Mouse (Mus musculus) heart, postnatal 0 days (tissue): ENCODE data around the gene Lrrc32. TPM values are rescaled to one million over a fixed set of nuclear protein-coding genes. Genes with fewer than 3 reads are reported as not detected.

ENCODE experiments used
- ATAC-seq: fragments of 200-750 bp; cut with Nextera tagmentation; 2 replicates; pipeline ENCODE4 v1.8.0; 2017; ENCODE audit warnings: low read depth, moderate number of reproducible peaks, moderate library complexity; ENCODE audit not compliant: insufficient read depth
- DNase-seq: peaks from one replicate; pipeline ENCODE4 v3.0.0-alpha.2; 2016; ENCODE audit warnings: low spot score
- H3K27ac ChIP-seq: fragments of 300-500 bp; sonication (generic); 2 replicates; pipeline ENCODE4 v1.5.1; 2014; ENCODE audit warnings: low read depth, mild to moderate bottlenecking
- H3K27me3 ChIP-seq: fragments of 300-500 bp; sonication (generic); 2 replicates; pipeline ENCODE4 v1.6.1; 2014; ENCODE audit warnings: low read length, mixed read lengths; ENCODE audit not compliant: control insufficient read depth, insufficient read depth
- H3K36me3 ChIP-seq: fragments of 300-500 bp; sonication (generic); replicated peaks from 2 replicates; pipeline ENCODE4 v1.6.1; 2014; ENCODE audit warnings: low read length, mixed read lengths; ENCODE audit not compliant: control insufficient read depth, insufficient read depth
- H3K4me1 ChIP-seq: fragments of 300-500 bp; sonication (generic); 2 replicates; pipeline ENCODE4 v1.6.1; 2014; ENCODE audit warnings: antibody characterized with exemption; ENCODE audit not compliant: control insufficient read depth, insufficient read depth
- H3K4me2 ChIP-seq: fragments of 300-500 bp; sonication (generic); 2 replicates; pipeline ENCODE4 v1.6.1; 2014; ENCODE audit warnings: low read depth, mild to moderate bottlenecking, low read length, moderate library complexity
- H3K4me3 ChIP-seq: fragments of 300-500 bp; sonication (generic); 2 replicates; pipeline ENCODE4 v1.5.1; 2014; ENCODE audit warnings: low read depth, low read length
- H3K9ac ChIP-seq: fragments of 300-500 bp; sonication (generic); replicated peaks from 2 replicates; pipeline ENCODE4 v1.6.1; 2014; ENCODE audit warnings: low read depth, low read length, mixed read lengths
- H3K9me3 ChIP-seq: fragments of 300-500 bp; sonication (generic); replicated peaks from 2 replicates; pipeline ENCODE4 v1.6.1; 2016; ENCODE audit warnings: low read length; ENCODE audit not compliant: control insufficient read depth
- CTCF ChIP-seq: IDR thresholded peaks from 2 replicates; pipeline ENCODE4 v1.5.1; 2016; ENCODE audit warnings: antibody characterized with exemption, control low read depth, low read depth
- EP300 ChIP-seq: IDR thresholded peaks from 2 replicates; pipeline ENCODE4 v1.6.1; 2016; ENCODE audit warnings: antibody characterized with exemption, low read depth
- WGBS: fragments of 180-500 bp; shearing (Covaris S2); extraction: QIAGEN DNeasy Blood & Tissue Kit; methylation state at CpG from one replicate; pipeline ENCODE4 v1.1.7; 2014; 5-methylcytosine and 5-hydroxymethylcytosine counted together
- polyA plus RNA-seq: library from polyadenylated mRNA; unstranded; fragments of >200 nt; fragmentation: Nextera tagmentation; extraction: Ambion mirVana; gene quantifications from 2 replicates; pipeline ENCODE4 v1.2.1, GENCODE M21; 2015
- total RNA-seq: library from RNA; depleted of rRNA; stranded (reverse); fragments of >200 nt; gene quantifications from 2 replicates; pipeline ENCODE4 v1.2.3, GENCODE M21; 2014; ENCODE audit warnings: low replicate concordance

The Lrrc32 gene
- total and polyA plus RNA-seq, 2 experiments from 2014 or later: 5.7 to 10.3 TPM

- TF ChIP-seq EP300 (no peak), CTCF (no peak)
Measured at GRCm38 (mm10) chr7:98483268-98483607, 5.8 kb upstream of the Lrrc32 start.

GRCm38 (mm10) chr7:98484878-98485277 is 4.2 kb upstream of the Lrrc32 start:
- Histone ChIP-seq H3K27ac (no peak overlapping the region), H3K4me3 (no peak overlapping the region), H3K9me3 (no peaks in the 10 kb centered on the region), H3K36me3 (no peaks in the 10 kb centered on the region), H3K4me2 (no peak overlapping the region), H3K9ac (no peak overlapping the region), H3K27me3 (peaks cover 6% of the 10 kb centered on the region; the same call in 1 of the 2 replicates), H3K4me1 (peaks cover 10% of the 10 kb centered on the region; the same call in 1 of the 2 replicates)
- WGBS: 81% methylated on average over 3 of the region's 3 CpGs
- DNase-seq (no peak), ATAC-seq (no peak)
- TF ChIP-seq CTCF (no peak), EP300 (no peak)

More at GRCm38 (mm10) chr7:98483268-98483607, 5.8 kb upstream of the Lrrc32 start:
- H3K9me3 ChIP-seq: no peaks in the 10 kb centered on the region
- peak overlapping the region; percentile 40 for H3K9ac ChIP-seq
- 39% methylated on average over 8 of the region's 8 CpGs for WGBS
- H3K4me1 ChIP-seq: peaks cover 10% of the 10 kb centered on the region; the same call in 1 of the 2 replicates
- peak overlapping the region; percentile 25; the same call in 1 of the 2 replicates for H3K4me2 ChIP-seq
- no peaks in the 10 kb centered on the region for H3K36me3 ChIP-seq
- ATAC-seq (no peak), DNase-seq (no peak)
- H3K27ac ChIP-seq: peak overlapping the region; percentile 79
- H3K27me3 ChIP-seq: peaks cover 5% of the 10 kb centered on the region; the same call in 1 of the 2 replicates
- no peak overlapping the region for H3K4me3 ChIP-seq

- no peak for ATAC-seq
- Histone ChIP-seq H3K9me3 (no peaks in the 10 kb centered on the region), H3K36me3 (no peaks in the 10 kb centered on the region), H3K4me3 (no peak overlapping the region), H3K27ac (peak overlapping the region; percentile 30), H3K4me1 (peaks cover 10% of the 10 kb centered on the region; the same call in 1 of the 2 replicates), H3K4me2 (no peak overlapping the region), H3K27me3 (peaks cover 6% of the 10 kb centered on the region; the same call in 1 of the 2 replicates), H3K9ac (no peak overlapping the region)
- TF ChIP-seq EP300 (no peak), CTCF (no peak)
- no peak for DNase-seq
- 46% methylated on average over 4 of the region's 4 CpGs for WGBS
Measured at GRCm38 (mm10) chr7:98485508-98485907, 3.6 kb upstream of the Lrrc32 start.

- DNase-seq: no peak
- TF ChIP-seq CTCF (no peak), EP300 (no peak)
Measured at GRCm38 (mm10) chr7:98486471-98486917, 2.6 kb upstream of the Lrrc32 start.

GRCm38 (mm10) chr7:98487202-98487980 is 1.7 kb upstream of the Lrrc32 start:
- TF ChIP-seq CTCF (no peak), EP300 (no peak)

More at GRCm38 (mm10) chr7:98486471-98486917, 2.6 kb upstream of the Lrrc32 start:
- Histone ChIP-seq H3K4me3 (no peak overlapping the region), H3K27ac (no peak overlapping the region), H3K9me3 (no peaks in the 10 kb centered on the region), H3K27me3 (peaks cover 6% of the 10 kb centered on the region; the same call in 1 of the 2 replicates), H3K9ac (no peak overlapping the region), H3K36me3 (no peaks in the 10 kb centered on the region), H3K4me2 (no peak overlapping the region), H3K4me1 (peaks cover 10% of the 10 kb centered on the region; the same call in 1 of the 2 replicates)
- no peak for ATAC-seq
- WGBS: 73% methylated on average over 7 of the region's 7 CpGs

More at GRCm38 (mm10) chr7:98487202-98487980, 1.7 kb upstream of the Lrrc32 start:
- Histone ChIP-seq H3K36me3 (no peaks in the 10 kb centered on the region), H3K27ac (no peak overlapping the region), H3K4me2 (no peak overlapping the region), H3K9ac (no peak overlapping the region), H3K9me3 (no peaks in the 10 kb centered on the region), H3K4me3 (no peak overlapping the region), H3K4me1 (peaks cover 7% of the 10 kb centered on the region; the same call in 1 of the 2 replicates), H3K27me3 (peaks cover 6% of the 10 kb centered on the region; the same call in 1 of the 2 replicates)
- 84% methylated on average over 11 of the region's 11 CpGs for WGBS
- no peak for ATAC-seq
- DNase-seq: no peak
